Mouse (Mus musculus) C2C12 (cell line): ENCODE results near the gene Cerk. TPM values are rescaled to one million over a fixed set of nuclear protein-coding genes. Genes with fewer than 3 reads are reported as not detected.
"Not testable (repeated sequence)": the region's sequence is repeated elsewhere in the genome, so short reads cannot be mapped to it uniquely, and the experiment has no call there.

Source experiments
- H3K27me3 ChIP-seq: one replicate; pipeline ENCODE4 v1.6.1; 2011; ENCODE audit not compliant: control insufficient read depth, insufficient read depth, insufficient read length
- H3K36me3 ChIP-seq: one replicate; pipeline ENCODE4 v1.6.1; 2011; ENCODE audit not compliant: control insufficient read depth, insufficient read depth
- H3K4me3 ChIP-seq: one replicate; pipeline ENCODE4 v1.5.1; 2011; ENCODE audit warnings: mild to moderate bottlenecking, control low read depth; ENCODE audit not compliant: poor library complexity, insufficient read depth, severe bottlenecking
- H3K79me2 ChIP-seq: one replicate; pipeline ENCODE4 v1.6.1; 2011; ENCODE audit not compliant: control insufficient read depth, insufficient read depth
- H3K79me3 ChIP-seq: one replicate; pipeline ENCODE4 v1.6.1; 2011; ENCODE audit warnings: low read depth, control low read depth
- H3ac ChIP-seq: one replicate; pipeline ENCODE3; 2011; ENCODE audit warnings: low read depth; ENCODE audit not compliant: control insufficient read depth, insufficient read length
- CEBPB ChIP-seq: IDR thresholded peaks from one replicate; pipeline ENCODE4 v1.6.1; 2011; ENCODE audit warnings: low read depth, mild to moderate bottlenecking, control low read depth, moderate library complexity
- CTCF ChIP-seq: IDR thresholded peaks from one replicate; pipeline ENCODE4 v1.5.1; 2011; ENCODE audit not compliant: control insufficient read depth, insufficient read depth, insufficient read length
- FOSL1 ChIP-seq: IDR thresholded peaks from one replicate; pipeline ENCODE4 v1.8.0; 2011; ENCODE audit warnings: mild to moderate bottlenecking, low read length; ENCODE audit not compliant: poor library complexity, insufficient read depth, severe bottlenecking
- MAX ChIP-seq: IDR thresholded peaks from one replicate; pipeline ENCODE4 v1.6.1; 2011; ENCODE audit warnings: mild to moderate bottlenecking, control low read depth
- MYOD1 ChIP-seq: IDR thresholded peaks from one replicate; pipeline ENCODE4 v1.6.1; 2011; ENCODE audit warnings: low read depth; ENCODE audit not compliant: control insufficient read depth, insufficient read length
- MYOG ChIP-seq: IDR thresholded peaks from one replicate; pipeline ENCODE4 v1.6.1; 2011; ENCODE audit not compliant: control insufficient read depth, insufficient read length; ENCODE audit errors: extremely low read depth
- USF1 ChIP-seq: IDR thresholded peaks from one replicate; pipeline ENCODE4 v1.6.1; 2011; ENCODE audit warnings: low read depth, mild to moderate bottlenecking, control low read depth, moderate library complexity
- polyA plus RNA-seq: library from polyadenylated mRNA; unstranded; fragments of >200 nt; fragmentation: generic; extraction: Trizol; gene quantifications from one replicate; pipeline ENCODE4 v1.2.1, GENCODE M21; 2012; ENCODE audit warnings: missing spikeins

Gene Cerk
- polyA plus RNA-seq, 1 experiment, result 18.1 TPM

DNA sequence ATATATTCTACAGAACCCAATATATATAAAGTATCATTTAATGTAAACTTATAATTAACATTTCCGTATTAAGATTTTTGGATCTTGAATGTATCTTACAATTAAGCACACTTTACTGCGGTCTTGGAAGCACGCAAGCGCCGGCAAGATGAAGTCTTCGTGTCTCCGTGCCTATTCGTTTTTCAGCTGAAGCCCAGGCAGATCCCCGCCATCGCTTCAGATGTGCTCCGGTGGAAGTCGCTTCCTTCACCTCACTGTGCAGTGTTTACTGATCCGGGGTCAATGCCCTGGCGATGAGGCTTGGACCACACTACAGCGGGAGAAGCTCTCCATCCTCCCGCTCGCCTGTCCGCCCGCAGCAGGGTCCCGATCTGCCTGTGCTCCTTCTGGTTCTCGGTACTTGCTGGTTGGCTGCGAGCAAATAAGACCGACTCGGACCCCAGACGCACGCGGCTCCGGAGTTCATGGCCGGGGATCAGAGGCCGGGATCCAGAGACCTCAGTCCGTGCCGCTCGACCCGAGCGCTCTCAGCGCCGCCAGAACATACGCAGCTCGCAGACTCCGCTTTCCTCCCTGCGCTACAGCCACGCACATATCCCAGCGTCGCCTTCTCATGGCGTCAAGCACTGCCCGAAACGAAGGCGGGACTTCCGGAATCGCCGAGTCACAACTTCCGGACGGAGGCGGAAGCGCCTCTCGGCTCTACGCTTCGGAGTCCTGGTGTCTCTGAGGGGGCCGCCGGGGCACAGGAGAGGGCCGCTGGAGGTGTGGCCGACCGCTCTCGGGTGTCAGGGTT, 28.0 kb upstream of the Cerk start, which contains the start of gene Tbc1d22a:
Gene Tbc1d22a (plus strand): TSS at position 707 of the 796 bp plus-strand sequence.
- H3K27me3 ChIP-seq, result no peaks in the 10 kb centered on the region
- no peaks in the 10 kb centered on the region for H3K36me3 ChIP-seq
- peaks cover 17% of the 10 kb centered on the region for H3K79me3 ChIP-seq
- H3K4me3 ChIP-seq, result peak within 1 kb of the TSS; percentile 96
- TF ChIP-seq FOSL1 (no peak), MAX (peak; percentile 87)
- H3ac ChIP-seq, result peak within 1 kb of the TSS; percentile 75
- H3K79me2 ChIP-seq, result peaks cover 60% of the 10 kb centered on the region

DNA sequence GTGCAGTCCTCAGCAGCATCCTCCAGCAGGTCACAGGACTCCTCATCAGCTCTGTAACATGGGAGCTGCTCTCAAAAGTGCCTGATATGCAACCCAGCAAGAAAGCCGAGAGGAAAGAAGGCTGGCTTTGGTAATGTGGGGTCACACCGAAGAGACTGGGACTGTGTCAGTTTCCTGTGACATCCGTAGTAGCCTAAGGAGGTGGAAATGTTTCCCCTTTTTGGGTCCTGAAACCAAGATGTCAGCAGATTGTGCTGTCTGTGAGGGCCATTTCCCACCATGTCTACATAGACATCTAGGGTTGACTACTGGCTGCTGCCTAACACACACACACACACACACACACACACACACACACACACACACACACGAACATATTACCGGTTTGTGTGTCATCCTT, 26.3 kb upstream of the Cerk start:
- Histone ChIP-seq H3K79me3 (peaks cover 12% of the 10 kb centered on the region), H3K79me2 (peaks cover 53% of the 10 kb centered on the region)
- H3K27me3 ChIP-seq, H3K4me3 ChIP-seq, H3K36me3 ChIP-seq, H3ac ChIP-seq: not testable (repeated sequence)

DNA sequence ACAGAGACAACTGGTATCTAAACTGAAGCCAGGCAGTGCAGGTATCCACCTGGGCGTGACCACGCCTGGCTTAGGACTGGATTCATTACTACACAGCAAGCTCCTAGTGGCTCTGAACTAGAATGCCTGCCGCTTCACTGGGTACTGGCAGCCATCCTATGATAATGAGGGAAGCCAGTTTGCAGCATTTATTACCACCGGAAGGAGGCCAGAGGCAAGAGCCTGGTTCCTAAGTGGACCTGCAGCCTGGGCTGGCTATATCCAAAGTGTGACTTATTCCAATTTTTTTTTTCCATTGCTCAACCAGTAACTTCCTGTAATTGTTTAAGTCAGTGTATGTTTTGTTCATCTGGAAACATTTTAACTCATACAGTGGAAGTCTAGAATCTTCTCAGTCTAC, 20.4 kb upstream of the Cerk start:
- H3K27me3 ChIP-seq, result no peaks in the 10 kb centered on the region
- no peak overlapping the region for H3K4me3 ChIP-seq
- no peak overlapping the region for H3ac ChIP-seq
- no peaks in the 10 kb centered on the region for H3K79me3 ChIP-seq
- peaks cover 12% of the 10 kb centered on the region for H3K79me2 ChIP-seq
- H3K36me3 ChIP-seq, result no peaks in the 10 kb centered on the region
- no peak for TF ChIP-seq CTCF
- TF ChIP-seq MYOG, result no peak
- no peak for TF ChIP-seq MAX
- TF ChIP-seq FOSL1, result no peak
- no peak for TF ChIP-seq USF1
- no peak for TF ChIP-seq MYOD1
- no peak for TF ChIP-seq CEBPB

DNA sequence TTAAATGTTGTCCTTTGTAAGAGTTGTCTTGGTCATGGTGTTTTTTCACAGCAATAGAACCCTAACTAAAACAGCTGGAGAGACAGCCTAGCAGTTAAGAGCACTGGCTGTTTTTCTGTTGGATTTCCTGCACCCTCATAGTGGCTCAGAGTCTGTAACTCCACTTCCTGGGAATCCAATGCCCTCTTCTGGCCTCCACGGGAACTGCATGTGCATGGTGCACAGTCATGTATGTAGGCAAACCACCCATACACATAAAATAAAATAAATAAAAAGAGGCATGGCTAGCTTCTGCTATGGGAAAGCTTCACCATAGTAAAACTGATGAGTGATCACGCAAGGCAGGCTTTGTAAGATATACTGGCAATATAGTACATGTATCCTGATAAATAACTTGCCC, 19.4 kb upstream of the Cerk start:
- Histone ChIP-seq H3ac (no peak overlapping the region), H3K79me3 (no peaks in the 10 kb centered on the region), H3K27me3 (no peaks in the 10 kb centered on the region)

DNA sequence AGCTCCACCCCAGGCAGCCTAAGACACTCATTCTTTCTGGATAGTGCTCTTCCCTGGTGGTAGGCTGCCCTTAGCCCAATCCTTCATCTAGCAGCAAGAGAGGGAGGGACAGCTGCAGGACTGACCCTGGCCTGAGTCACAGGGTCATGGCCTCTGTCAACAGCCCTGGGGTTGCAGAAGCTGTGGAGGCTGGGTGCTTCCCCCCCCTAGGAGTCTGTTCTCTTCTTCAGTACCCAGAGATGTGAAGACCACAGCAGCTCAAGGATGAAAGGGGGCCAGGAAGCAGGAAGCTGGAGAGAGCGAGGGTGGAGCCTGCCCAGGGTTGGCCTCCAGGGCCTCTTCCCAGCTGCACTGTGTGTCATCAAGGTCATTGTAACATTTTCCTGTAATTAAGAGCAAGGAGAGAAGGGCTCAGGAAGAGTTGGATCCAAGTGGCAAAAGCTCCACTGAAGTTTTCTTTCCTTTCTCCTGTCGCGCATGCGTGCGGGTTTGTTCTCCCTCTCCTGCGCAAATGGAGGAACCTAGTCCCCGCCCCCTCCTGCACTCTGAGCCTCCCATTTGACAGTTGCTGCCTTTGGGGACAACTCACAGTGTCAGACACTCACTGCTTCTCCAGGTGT, 18.1 kb upstream of the Cerk start:
- Histone ChIP-seq H3K36me3 (no peaks in the 10 kb centered on the region), H3K4me3 (no peak overlapping the region), H3K79me3 (no peaks in the 10 kb centered on the region), H3ac (no peak overlapping the region), H3K79me2 (no peaks in the 10 kb centered on the region), H3K27me3 (no peaks in the 10 kb centered on the region)
- no peak for TF ChIP-seq CTCF
- TF ChIP-seq MYOD1, result peak; percentile 94

More for the DNA sequence above, 19.4 kb upstream of the Cerk start:
- no peak overlapping the region for H3K4me3 ChIP-seq
- no peaks in the 10 kb centered on the region for H3K36me3 ChIP-seq
- peaks cover 1% of the 10 kb centered on the region for H3K79me2 ChIP-seq
- no peak for TF ChIP-seq CEBPB
- peak; percentile 49 for TF ChIP-seq MAX
- TF ChIP-seq MYOG, result no peak
- TF ChIP-seq MYOD1, result no peak
- TF ChIP-seq FOSL1, result no peak
- TF ChIP-seq CTCF, result peak; percentile 16
- TF ChIP-seq USF1, result no peak

DNA sequence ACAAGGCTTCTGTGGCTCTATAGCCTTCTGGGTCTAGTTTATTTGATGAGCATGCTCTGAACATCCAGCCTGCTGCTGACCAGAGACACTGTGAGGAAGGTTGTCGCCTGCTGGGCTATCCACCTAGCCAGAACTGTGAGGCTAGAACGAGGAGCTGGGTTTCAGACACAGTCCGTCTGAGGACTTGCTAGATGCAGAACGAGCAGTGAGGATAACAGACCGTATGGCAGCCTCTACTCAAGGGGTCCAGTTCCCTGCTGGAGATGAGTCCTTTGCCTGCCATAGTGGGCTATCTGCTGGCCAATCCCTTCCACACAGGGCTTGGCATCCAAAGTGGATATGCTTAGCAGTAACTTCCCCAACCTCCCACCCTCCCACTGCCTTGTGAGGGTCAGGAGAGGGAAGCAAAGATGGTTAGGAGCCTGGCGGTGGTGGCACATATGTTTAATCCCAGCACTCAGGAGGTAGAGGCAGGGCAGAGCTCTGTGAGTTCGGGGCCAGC, 17.4 kb upstream of the Cerk start:
- no peaks in the 10 kb centered on the region for H3K36me3 ChIP-seq
- no peaks in the 10 kb centered on the region for H3K79me2 ChIP-seq
- no peak overlapping the region for H3ac ChIP-seq

More for the DNA sequence above, 17.4 kb upstream of the Cerk start:
- no peaks in the 10 kb centered on the region for H3K79me3 ChIP-seq
- TF ChIP-seq MYOD1 (no peak), CEBPB (no peak)
- H3K27me3 ChIP-seq, result no peaks in the 10 kb centered on the region
- H3K4me3 ChIP-seq, result no peak overlapping the region
